Mouse (Mus musculus) gastrocnemius, adult 18-20 months (tissue): ENCODE data around the gene Kcnj11. TPM values are rescaled to one million over a fixed set of nuclear protein-coding genes. Genes with fewer than 3 reads are reported as not detected.
A peak's percentile ranks its signal among the peaks of the same experiment; 100 is the strongest.

Experiments
- DNase-seq: peaks from one replicate; pipeline ENCODE4 v3.0.0; 2021; ENCODE audit warnings: low spot score
- total RNA-seq, 2 experiments: library from RNA; stranded (reverse); gene quantifications; 2 replicates each; pipeline ENCODE4 v1.2.3; 2021

The Kcnj11 gene
- total RNA-seq, 2 experiments from 2014 or later, result 121 to 133 TPM

DNA sequence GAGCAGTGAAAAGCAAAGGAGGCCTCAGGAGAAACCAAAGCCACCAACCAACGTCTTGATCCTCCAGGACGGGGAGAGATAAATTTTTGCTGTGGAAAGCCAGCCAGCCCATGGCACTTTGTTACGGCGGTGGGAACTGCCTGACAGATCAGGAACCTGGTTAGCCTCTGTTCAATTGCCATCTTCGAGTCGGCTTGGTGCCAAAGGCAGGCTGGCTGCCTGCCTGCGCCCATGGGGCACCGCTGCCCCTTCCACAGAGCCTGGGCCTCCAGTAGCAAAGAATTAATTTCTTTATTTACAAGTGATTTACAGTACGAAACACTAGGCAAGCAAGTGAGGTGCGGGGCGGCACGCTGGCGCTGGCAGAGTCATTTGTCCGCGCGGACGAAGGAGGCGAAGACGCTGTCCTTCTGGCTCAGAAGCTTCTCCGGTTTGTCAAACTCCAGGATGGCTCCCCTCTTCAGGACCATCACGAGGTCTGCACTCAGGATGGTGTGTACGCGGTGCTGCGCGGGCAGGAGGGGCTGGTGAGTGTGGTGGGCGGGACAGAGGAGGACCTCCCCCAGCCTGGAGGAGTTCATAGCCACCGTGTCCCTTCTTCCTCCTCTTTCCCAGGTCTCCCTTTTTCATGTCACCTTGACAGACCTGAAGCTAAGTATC lies 3.8 kb upstream of the Kcnj11 start:
- DNase-seq, result no peak

DNA sequence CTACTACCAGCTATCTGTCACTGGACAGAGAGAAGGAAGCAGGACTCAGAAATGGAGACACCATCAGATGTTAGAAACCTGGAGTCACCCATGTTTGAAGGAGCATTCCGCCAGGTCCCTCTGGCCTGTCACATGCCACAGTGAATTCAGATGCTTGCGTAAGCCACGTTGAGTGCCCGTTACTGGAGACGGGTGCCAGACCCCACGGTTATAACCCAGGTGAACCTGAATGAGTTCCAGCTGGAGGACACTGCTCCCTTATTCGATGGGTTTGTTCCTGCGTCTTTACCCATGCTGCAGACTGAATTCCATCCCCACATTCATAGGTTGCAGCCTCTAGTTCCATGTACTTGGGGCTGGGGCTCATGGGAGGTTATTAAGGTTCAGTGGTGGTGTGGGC lies 3.2 kb upstream of the Kcnj11 start:
- no peak for DNase-seq

DNA sequence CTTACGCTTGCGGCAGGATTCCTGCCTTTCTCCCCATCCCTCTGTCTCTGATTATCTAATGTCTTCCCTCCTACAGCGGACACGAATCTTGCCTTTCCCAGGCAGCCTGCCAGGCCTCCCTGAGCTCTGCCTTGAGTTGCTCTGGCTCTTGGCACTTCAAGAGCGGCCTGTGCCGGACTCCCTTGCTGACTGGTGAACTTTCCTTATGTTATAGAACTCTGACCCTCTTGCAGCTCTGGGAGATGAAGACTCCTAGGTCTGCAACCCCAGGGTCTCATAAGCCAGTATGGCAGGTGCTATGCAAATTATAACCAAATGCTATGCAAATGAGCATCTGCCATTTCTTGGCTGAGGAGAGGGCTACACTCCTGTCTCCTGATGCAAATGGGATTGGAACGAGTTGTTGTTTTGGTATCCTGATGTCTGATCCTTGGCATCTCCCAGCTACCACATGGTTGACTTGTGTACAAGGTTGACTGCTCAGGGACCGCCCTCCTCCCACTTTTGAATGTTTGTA lies 2.6 kb upstream of the Kcnj11 start:
- DNase-seq, result peak; percentile 23

DNA sequence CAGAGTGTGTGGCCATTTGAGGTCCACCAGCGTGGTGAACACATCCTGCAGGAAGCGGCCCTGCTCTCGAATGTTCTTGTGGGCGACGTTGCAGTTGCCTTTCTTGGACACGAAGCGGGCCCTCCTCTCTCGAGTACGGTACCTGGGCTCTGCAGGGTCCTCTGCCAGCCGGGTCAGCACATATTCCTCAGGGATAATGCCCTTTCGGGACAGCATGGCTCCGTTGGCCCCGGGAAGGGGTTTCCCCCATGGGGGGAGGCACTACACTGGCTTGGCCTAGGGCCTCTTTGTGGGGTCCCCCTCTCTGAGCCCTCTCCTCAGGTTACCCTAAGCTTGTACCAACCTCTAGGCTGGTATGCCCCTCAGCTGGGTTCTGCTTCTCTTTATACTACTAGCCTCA lies 882 bp downstream of the Kcnj11 start:
- peak; percentile 24 for DNase-seq

DNA sequence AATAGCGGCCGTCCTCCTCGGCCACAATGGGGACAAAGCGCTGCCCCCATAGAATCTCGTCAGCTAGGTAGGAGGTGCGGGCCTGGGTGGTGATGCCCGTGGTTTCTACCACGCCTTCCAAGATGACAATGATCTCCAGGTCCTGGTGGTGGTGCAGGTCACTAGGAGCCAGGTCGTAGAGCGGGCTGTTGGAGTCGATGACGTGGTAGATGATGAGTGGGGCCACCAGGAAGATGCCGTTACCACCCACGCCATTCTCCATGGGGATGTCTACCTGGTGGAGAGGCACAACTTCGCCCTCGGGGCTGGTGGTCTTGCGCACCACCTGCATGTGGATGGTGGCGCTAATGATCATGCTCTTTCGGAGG lies 1.7 kb downstream of the Kcnj11 start:
- DNase-seq, result no peak

DNA sequence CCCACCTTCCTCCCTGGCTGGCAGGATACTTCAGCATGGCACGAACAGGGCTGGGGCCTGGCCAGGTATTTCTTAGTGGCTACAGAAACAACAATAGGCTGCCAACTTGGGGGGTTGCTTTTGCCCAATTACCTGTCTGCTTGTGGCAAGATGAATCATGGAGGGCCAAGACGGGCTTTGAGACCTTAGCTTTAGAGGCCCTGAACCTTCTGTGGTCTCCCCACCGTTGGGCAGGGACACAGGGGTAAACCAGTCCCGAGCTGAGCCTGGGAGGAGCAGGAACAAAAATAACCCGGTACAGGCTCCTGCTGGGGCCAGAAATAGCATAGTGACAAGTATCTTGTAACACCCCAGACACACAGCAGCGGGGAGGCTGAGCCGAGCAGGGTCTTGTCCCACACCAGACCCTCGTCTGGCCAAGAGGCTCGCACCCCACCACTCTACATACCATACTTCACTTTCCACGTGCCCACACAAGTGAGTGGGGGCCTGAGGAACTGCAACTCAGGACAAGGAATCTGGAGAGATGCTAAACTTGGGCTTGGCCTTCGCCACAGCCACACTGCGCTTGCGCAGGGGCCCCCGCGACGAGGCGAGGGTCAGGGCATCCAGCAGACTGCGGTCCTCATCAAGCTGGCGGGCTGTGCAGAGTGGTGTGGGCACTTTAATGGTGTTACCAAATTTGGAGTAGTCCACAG lies 2.2 kb downstream of the Kcnj11 start:
- peak; percentile 78 for DNase-seq

DNA sequence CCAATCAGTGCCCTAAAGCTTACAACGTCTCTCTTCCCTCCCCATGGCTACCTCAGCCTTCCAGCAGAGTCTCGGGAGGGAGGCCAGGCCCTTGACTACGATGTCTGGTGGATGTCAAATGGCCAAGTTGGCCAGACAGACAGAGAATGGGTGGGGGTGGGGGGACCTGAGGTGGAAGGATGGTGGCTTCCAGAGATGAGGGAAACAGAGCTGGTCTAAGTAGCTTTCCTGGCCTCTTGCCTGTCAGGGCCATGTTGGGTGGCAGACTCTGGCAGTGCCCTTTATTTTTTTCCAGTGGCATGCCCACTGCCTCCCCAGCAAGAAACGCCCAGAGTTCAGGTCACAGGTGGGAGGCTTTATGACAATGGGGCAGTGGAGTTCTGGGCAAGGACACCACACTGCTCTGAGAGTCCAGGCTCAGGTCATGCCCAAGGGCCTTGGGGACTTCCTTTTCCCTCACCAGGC lies 3.2 kb downstream of the Kcnj11 start:
- peak; percentile 65 for DNase-seq

DNA sequence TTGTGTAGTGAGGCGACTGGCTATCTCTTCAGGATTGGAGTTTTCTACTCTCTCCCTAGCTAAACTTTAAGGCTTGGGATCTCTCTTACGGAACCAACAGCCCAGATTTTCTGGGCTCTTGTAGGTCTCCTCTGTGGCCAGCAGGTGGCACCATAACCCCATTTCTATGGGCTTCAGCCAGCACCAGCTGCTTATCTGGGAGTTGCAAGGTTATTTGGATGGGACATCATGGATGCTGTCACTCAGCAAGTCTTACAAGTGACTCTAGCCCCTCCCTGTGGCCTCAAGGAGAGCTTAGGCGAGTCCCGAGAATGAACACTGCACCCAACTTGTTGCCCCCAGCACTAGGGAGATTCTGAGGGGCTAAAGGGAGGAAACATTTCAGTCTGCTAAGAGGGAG lies 4.4 kb downstream of the Kcnj11 start:
- DNase-seq, result peak; percentile 70

DNA sequence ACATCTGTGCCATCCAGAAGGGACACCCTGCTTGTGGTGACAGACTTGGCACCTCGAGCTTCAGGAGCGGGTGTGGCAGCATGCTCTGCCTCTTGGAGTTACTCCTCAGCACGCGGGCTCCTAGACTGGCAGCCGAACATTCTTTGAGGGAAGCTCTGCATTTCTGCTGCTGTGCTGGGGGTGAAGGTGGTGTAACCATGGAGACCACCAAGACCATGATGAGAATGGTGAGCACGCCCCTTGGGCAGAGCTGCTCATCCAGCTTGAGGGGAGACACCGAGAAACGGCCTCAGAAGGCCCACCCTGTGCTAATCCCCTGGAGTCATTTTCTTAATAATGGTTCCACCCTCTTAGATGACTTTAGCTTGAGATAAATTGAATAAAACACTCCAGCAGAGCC lies 7.8 kb downstream of the Kcnj11 start:
- no peak for DNase-seq

DNA sequence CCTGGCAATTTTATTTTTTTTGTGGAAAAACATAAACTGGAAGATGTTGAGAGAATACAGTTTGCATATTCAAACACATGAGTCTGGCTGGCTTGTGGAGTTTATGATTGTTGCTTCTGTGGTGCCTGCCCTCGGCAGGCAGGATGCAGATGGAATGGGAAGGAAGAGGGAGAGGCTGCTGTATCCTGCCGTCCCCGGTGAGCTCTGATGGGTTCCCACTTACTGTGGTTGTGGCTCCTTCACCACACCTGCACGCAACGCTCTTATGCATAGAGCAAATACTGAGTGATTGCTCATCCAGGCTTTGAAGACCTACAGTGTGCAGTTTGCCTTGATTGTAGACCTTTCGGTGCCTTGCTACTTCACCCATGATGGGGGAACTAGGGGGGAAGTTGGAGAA lies 12.3 kb downstream of the Kcnj11 start:
- no peak for DNase-seq

DNA sequence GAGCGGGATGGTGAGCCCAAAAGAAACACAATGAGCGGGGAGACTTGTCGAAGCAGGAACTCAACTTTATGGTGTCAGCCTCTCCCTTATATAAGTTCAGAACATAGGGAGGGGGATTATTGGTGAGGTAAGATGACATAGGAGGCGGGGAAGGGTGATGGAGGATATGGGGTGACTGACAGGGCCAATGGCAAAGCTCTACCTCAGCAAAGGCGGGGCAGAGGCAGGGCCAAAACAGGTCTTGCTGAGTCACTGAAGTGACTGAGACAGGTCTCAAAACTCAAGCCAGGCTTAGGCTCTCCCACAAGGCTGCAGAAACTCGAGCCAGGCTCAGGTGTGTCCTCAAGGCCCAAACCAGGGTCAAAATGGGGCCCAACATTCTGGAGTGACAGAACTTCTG lies 14.2 kb downstream of the Kcnj11 start:
- no peak for DNase-seq

DNA sequence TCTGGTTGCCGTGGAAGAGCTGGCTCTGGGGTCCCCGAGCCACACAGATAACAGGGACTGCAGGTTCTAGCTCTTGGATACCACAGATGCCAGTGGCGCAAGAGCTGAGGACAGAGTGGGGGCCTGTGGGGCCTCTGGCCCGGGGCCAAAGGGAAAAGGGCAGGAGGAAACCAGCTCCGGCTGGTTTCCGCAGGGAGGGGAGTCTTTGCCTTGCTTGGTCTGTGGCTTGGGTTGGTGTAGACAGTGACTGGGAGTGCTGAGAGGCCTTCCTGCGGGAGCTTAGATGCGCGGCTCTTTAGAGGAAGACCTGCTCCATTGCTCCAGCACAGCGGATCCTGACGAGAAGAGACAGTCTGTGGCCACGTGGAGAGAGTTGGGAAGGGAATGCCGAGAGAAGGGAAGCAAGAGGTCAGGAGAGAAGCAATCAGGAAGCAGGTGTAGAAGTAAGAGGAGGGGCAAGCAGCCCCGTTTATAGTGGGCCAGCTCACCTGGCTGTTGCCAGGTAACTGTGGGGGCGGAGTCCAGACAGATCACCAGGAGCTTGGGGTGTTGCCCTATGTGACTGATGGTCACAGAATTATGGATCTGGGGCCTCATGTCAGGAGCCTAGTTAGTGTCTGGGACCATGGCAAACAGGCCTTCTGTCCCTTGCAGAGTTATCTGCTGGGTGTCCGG lies 15.6 kb downstream of the Kcnj11 start:
- DNase-seq, result no peak

DNA sequence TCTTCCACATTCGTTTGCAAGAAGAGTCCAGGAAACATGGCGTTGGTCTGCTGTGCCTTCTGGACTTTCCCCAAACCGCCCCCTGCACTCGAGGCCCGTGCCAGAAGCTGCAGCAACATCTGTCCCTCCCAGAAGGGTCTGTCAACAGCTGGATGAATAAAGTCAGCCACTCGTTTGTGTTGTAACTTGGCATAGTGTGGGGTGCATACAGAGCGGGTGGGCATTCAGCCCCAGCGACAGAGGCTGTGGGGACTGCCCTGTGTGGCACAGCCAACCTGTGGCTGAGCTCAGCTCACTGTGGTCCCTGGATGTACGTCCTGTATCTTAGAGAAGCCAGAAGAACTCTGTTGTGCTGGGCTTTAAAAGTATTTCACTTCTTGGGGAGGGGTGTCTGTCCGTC lies 16.5 kb downstream of the Kcnj11 start:
- no peak for DNase-seq

DNA sequence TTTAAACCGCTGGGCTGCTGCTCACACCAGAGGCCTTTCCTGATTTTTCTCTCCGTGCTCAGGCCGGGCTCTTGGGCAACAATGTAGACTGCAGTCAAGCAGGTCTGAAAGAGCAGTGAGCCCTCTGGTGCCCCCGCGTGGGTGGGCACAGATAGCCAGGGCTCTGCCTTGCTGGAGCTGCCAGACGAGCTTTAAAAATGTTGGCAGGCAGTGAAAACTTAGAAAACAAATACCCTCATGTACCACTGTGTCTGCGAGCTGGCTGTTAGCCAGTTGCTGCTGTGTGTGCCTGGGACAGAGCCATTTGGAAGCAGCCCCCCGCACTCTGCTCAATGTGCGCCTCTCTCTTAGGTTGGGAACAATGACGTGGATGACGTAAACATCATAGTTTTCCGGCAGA lies 22.9 kb downstream of the Kcnj11 start:
- DNase-seq, result no peak

DNA sequence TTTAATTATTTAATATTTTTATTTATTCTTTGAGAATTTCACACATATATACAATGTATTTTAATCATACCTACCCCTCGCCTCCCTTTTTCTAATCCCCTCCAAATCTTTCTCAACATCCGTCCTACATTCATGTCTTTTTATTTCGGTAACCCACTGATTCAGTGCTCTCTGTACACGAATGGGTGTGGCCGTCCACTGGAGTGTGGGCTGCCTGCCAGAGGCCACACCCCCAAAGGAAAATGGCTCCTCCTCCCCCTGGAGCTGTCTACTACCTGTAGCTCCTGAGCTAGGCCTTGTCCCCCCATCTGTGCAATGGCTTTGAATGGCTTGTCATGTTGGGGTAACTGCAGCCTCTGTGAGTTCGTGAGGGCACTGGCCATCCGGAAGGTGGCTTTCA lies 23.7 kb downstream of the Kcnj11 start:
- DNase-seq, result no peak

DNA sequence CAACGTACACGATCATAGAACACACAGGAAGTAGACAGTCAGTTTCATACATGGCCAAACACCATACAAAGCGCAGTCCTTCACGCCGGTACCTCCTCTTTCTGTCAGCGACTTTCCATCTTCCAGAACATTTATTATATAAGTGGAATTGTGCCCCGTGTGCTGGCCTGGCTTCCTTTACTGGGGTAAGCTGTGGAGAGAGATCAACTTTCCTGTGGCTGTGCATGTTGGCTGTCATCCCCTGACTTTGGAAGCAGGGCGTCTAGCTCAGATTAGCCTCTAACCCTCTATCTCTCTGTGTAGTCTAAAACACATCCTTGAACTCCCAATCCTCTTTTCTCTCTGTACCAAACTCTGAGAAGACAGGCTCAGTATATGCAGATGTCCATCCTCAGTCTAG lies 31.7 kb downstream of the Kcnj11 start:
- peak; percentile 45 for DNase-seq

DNA sequence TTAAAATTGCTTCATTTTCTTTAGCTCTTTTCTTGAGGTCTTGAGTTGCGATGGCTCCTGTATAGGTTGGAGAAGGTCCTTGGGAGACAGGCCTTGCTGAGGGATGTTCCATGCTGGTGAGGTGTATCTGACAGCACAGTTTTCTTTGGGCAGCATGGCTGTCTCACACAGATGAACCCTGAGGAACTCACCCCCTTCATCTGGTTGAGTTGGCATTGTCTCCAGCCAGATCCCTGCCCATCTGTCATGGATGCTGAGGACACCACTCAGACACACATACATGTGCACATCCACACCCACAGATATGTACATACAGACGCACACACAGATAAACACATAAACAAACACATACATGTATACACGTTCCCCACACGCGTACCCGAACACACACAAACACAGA lies 37.3 kb downstream of the Kcnj11 start:
- DNase-seq, result no peak

DNA sequence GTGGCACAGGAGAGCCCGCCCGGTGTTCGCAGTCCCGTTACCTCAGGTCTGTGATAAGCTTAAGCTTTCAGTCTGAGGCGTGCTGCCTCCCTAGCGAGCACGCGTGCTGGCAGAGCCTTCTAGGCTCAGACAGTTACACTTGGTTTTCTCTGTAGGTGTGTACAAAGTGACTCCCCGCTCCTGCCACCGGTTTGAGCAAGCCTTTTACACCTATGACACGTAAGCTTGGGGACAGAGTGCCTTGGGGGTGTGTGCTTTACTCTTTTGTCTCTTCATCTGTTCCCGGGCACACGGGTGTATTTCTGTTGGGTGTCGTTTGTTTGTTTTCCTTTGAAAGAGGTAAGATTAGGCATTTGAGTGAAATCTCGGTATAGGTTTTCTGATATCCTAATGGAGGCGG lies 39.0 kb downstream of the Kcnj11 start:
- DNase-seq, result no peak

DNA sequence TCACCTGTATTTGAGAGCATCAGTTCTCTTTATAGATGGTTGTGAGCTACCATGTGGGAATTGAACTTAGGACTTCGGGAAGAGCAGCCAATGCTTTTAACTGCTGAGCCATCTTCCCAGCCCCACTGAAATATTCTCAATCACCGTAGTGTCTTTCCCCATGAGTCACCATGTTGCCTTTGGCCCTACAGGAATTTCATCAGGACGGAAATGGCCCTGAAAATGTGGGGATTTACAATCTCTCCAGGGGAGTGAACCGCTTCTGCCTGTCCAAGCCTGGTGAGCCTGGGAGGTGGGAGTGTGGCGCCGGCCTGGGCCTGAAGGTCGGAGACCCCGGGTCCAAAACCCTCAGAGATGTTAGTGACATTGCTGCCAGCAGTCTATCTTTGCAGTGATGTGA lies 39.9 kb downstream of the Kcnj11 start:
- DNase-seq, result no peak

DNA sequence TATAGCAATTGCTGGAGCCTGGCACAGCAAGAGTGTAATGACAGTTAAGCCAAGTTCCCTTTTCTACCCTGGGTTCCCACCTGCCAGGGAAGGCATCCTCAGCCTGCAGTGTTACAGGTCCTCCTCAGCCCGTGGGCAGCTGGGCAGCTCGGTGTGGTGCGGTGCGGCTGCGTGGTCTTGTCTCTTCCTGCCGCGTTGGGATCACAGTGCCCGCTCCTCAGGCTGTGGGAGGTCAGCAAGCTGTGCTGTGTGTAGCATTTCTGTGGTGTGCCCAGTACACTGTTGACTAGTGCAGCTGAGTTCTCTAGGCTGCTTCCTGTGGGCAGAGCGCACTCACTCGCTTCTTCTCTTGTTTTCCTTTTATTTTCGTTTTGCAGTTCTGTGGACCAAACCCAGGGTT lies 41.7 kb downstream of the Kcnj11 start:
- no peak for DNase-seq

DNA sequence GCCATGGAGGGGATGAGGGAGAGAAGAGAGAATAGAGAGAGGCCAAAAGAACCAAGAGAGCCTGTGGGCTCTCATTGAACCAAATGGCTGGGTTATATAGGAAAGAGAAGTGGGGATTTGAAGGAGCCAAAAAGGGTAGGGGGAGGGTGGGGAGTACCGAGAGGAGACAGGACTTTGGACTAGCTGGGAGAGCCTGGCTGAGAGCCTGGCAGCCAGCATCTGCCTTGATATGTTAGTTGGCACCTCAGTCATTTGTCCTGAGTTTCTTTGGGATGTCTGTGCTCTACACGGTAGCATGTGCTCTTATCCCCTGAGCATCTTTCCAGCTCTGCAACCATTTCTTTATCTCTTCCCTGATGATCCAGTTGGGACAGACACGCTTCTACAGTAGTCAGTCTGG lies 47.0 kb downstream of the Kcnj11 start:
- DNase-seq, result no peak

DNA sequence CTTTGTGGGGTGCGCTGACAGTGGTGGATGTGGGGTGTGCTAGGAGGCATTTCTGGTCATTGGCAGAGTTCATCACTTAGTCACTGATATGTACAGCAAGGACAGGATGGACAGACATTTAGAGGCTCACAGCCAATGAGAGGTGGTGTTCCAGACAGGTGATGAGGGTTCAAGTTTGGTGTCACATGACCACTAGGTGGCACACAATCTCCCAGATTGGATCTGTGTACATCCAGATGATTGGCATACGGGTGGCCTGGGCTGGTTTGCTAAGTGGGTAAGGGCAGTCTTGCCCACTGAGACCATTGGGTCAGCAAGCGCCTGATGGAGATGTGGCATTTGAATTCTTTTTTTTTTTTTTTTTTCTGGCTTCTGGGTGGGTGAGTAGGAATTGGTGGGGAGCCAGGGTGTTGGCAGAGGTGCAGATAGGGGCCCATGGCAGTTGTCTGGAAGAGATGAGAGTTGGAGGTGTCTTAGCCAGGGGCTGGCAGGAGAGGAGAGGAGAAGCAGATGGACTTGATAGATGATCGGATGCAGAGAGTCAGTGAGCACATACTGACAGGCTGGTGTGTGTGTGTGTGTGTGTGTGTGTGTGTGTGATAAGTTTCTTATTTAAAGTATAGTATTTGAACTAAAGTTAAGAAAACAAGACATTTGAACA lies 48.3 kb downstream of the Kcnj11 start:
- peak; percentile 31 for DNase-seq
